Mouse (Mus musculus): ENCODE measurements around the gene Prdx3. TPM values are rescaled to one million over a fixed set of nuclear protein-coding genes. Genes with fewer than 3 reads are reported as not detected.
A peak's percentile ranks its signal among the peaks of the same experiment; 100 is the strongest.
"Not testable (repeated sequence)": the region's sequence is repeated elsewhere in the genome, so short reads cannot be mapped to it uniquely, and the experiment has no call there.

The Prdx3 gene
- polyA plus RNA-seq, 1 experiment from 2014 or later = 103 TPM

GRCm38 (mm10) chr19:60873501-60873900 lies 855 bp downstream of the Prdx3 start:
- DNase-seq (ENCODE audit: low spot score) = no peak
- 38% methylated on average over 4 of the region's 4 CpGs for WGBS
- no peak overlapping the region for H3K9ac ChIP-seq (ENCODE audit: low read length)

GRCm38 (mm10) chr19:60872272-60872671 lies 2.1 kb downstream of the Prdx3 start:
- no peak for DNase-seq (ENCODE audit: low spot score)

More at GRCm38 (mm10) chr19:60873501-60873900, 855 bp downstream of the Prdx3 start:
- ATAC-seq = no peak
- Histone ChIP-seq H3K4me3 (ENCODE audit: low read depth, low read length) (0 out of 2 replicates have a peak overlapping the region, but pooled peaks have one; percentile 49), H3K4me1 (ENCODE audit: control insufficient read depth, insufficient read depth, low read length) (no peaks in the 10 kb centered on the region), H3K36me3 (ENCODE audit: control insufficient read depth, insufficient read depth, low read length) (peaks cover 14% of the 10 kb centered on the region; the same call in 1 of the 2 replicates), H3K27ac (ENCODE audit: low read depth, low read length) (no peak overlapping the region), H3K4me2 (ENCODE audit: low read length) (peak overlapping the region; percentile 68), H3K27me3 (replicated peaks; ENCODE audit: control insufficient read depth, insufficient read depth, low read length) (no peaks in the 10 kb centered on the region), H3K9me3 (replicated peaks; ENCODE audit: control insufficient read depth, low read length) (no peaks in the 10 kb centered on the region)

DNA sequence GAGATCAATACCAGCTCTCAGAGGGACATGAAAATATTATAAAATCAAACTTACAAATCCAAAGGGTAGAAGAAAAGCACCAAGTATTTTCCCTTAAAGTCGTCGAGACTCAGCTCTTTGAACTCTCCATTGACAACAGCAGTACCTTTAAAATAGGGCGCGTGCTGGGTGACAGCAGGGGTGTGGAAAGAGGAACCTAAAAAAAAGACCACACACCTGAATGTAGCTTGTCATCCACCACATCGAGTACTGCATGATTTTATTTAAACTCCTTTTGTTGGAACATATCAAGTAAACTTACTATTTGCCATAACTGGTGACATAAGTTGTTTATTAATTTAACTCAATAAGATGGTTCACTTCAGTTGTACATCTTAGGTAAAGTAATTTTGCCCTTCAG lies 3.0 kb downstream of the Prdx3 start:
- Histone ChIP-seq H3K4me3 (ENCODE audit: low read depth, low read length) (no peak overlapping the region), H3K4me2 (ENCODE audit: low read length) (no peak overlapping the region), H3K9me3 (replicated peaks; ENCODE audit: control insufficient read depth, low read length) (no peaks in the 10 kb centered on the region), H3K27me3 (replicated peaks; ENCODE audit: control insufficient read depth, insufficient read depth, low read length) (no peaks in the 10 kb centered on the region), H3K36me3 (ENCODE audit: control insufficient read depth, insufficient read depth, low read length) (peaks cover 17% of the 10 kb centered on the region; the same call in 1 of the 2 replicates), H3K9ac (ENCODE audit: low read length) (no peak overlapping the region), H3K4me1 (ENCODE audit: control insufficient read depth, insufficient read depth, low read length) (no peaks in the 10 kb centered on the region), H3K27ac (ENCODE audit: low read depth, low read length) (no peak overlapping the region)
- 92% methylated on average over 5 of the region's 5 CpGs for WGBS
- ATAC-seq = no peak
- no peak for DNase-seq (ENCODE audit: low spot score)

More at GRCm38 (mm10) chr19:60872272-60872671, 2.1 kb downstream of the Prdx3 start:
- Histone ChIP-seq H3K27me3 (replicated peaks; ENCODE audit: control insufficient read depth, insufficient read depth, low read length) (no peaks in the 10 kb centered on the region), H3K4me3 (ENCODE audit: low read depth, low read length) (no peak overlapping the region), H3K9ac (ENCODE audit: low read length) (no peak overlapping the region), H3K4me2 (ENCODE audit: low read length) (no peak overlapping the region), H3K4me1 (ENCODE audit: control insufficient read depth, insufficient read depth, low read length) (no peaks in the 10 kb centered on the region), H3K36me3 (ENCODE audit: control insufficient read depth, insufficient read depth, low read length) (peaks cover 17% of the 10 kb centered on the region; the same call in 1 of the 2 replicates), H3K9me3 (replicated peaks; ENCODE audit: control insufficient read depth, low read length) (no peaks in the 10 kb centered on the region), H3K27ac (ENCODE audit: low read depth, low read length) (no peak overlapping the region)
- 47% methylated on average over 1 of the region's 1 CpGs for WGBS
- ATAC-seq = no peak

- Histone ChIP-seq H3K27ac (ENCODE audit: low read depth, low read length) (no peak overlapping the region), H3K4me1 (ENCODE audit: control insufficient read depth, insufficient read depth, low read length) (no peaks in the 10 kb centered on the region), H3K9ac (ENCODE audit: low read length) (no peak overlapping the region), H3K9me3 (replicated peaks; ENCODE audit: control insufficient read depth, low read length) (no peaks in the 10 kb centered on the region), H3K36me3 (ENCODE audit: control insufficient read depth, insufficient read depth, low read length) (peaks cover 17% of the 10 kb centered on the region; the same call in 1 of the 2 replicates), H3K4me3 (ENCODE audit: low read depth, low read length) (no peak overlapping the region), H3K4me2 (ENCODE audit: low read length) (no peak overlapping the region), H3K27me3 (replicated peaks; ENCODE audit: control insufficient read depth, insufficient read depth, low read length) (no peaks in the 10 kb centered on the region)
- 89% methylated on average over 1 of the region's 1 CpGs for WGBS
- ATAC-seq = no peak
- DNase-seq (ENCODE audit: low spot score) = no peak
Observed at GRCm38 (mm10) chr19:60870489-60870888, 3.9 kb downstream of the Prdx3 start.

- not testable (repeated sequence) for H3K9ac ChIP-seq (ENCODE audit: low read length); DNase-seq (ENCODE audit: low spot score); H3K4me2 ChIP-seq (ENCODE audit: low read length); H3K9me3 ChIP-seq (replicated peaks; ENCODE audit: control insufficient read depth, low read length); H3K4me3 ChIP-seq (ENCODE audit: low read depth, low read length); H3K27me3 ChIP-seq (replicated peaks; ENCODE audit: control insufficient read depth, insufficient read depth, low read length); ATAC-seq; H3K4me1 ChIP-seq (ENCODE audit: control insufficient read depth, insufficient read depth, low read length); H3K27ac ChIP-seq (ENCODE audit: low read depth, low read length)
- peaks cover 26% of the 10 kb centered on the region for H3K36me3 ChIP-seq (ENCODE audit: control insufficient read depth, insufficient read depth, low read length)
- WGBS = 95% methylated on average over 4 of the region's 4 CpGs
Observed at GRCm38 (mm10) chr19:60866169-60866568, 8.2 kb downstream of the Prdx3 start.

DNA sequence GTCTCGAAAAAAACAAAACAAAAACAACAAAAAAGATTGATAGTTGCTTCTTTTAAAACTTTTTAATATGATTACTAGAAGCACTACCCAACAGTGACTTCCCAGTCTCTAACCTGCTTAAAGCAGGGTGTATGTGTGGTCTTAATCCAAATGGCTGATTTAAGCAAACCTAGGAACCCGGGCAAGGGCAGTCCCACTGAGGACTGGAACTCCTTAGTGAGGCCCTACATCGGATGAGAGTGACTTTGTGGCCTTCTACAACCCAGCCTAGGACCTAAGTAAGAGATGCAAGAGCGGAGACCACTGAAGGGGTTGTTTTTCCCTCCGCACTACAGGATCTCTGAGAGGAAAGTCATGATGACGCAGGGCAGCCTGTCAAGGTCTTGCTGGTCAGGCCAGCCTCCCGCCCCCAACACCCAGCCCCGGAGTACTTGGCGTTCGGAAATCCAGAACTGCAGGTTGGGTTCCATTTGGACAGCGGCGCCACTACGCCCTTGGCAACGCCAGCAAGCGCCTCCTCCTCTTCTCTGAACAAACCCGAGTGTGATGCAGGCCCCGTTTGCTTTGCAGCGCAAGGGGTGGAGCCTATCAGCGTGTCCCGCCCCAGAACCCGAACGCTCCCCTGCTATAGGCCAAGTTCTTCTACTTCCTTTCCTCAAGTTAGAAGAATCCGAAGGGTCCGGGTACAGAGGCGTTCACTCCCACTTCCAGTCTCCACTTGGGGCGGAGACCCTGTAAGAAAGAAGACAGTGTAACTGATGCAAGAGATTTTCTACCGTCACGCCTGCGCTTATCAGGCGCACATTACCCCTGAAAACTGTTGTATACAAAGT lies 13.3 kb downstream of the Prdx3 start, which contains the start of gene Sfxn4:
TSS of gene Sfxn4 (minus strand) at position 612 of the 833 bp plus-strand sequence.
- H3K9ac ChIP-seq (ENCODE audit: low read length) = peak within 1 kb of the TSS; percentile 62
- H3K27ac ChIP-seq (ENCODE audit: low read depth, low read length) = peak within 1 kb of the TSS; percentile 52; the same call in 1 of the 2 replicates
- H3K36me3 ChIP-seq (ENCODE audit: control insufficient read depth, insufficient read depth, low read length) = peaks cover 16% of the 10 kb centered on the region
- 4% methylated on average over 30 of the region's 30 CpGs for WGBS
- H3K4me1 ChIP-seq (ENCODE audit: control insufficient read depth, insufficient read depth, low read length) = no peaks in the 10 kb centered on the region
- peak within 1 kb of the TSS; percentile 57 for H3K4me2 ChIP-seq (ENCODE audit: low read length)
- no peaks in the 10 kb centered on the region for H3K27me3 ChIP-seq (replicated peaks; ENCODE audit: control insufficient read depth, insufficient read depth, low read length)
- H3K4me3 ChIP-seq (ENCODE audit: low read depth, low read length) = peak within 1 kb of the TSS; percentile 41
- H3K9me3 ChIP-seq (replicated peaks; ENCODE audit: control insufficient read depth, low read length) = no peaks in the 10 kb centered on the region
- peak; percentile 100 for ATAC-seq
- peak; percentile 96 for DNase-seq (ENCODE audit: low spot score)

- no peaks in the 10 kb centered on the region for H3K4me1 ChIP-seq (ENCODE audit: control insufficient read depth, insufficient read depth, low read length)
- peaks cover 25% of the 10 kb centered on the region for H3K36me3 ChIP-seq (ENCODE audit: control insufficient read depth, insufficient read depth, low read length)
- ATAC-seq = no peak
- H3K9me3 ChIP-seq (replicated peaks; ENCODE audit: control insufficient read depth, low read length) = no peaks in the 10 kb centered on the region
- no peak overlapping the region for H3K9ac ChIP-seq (ENCODE audit: low read length)
- DNase-seq (ENCODE audit: low spot score) = no peak
- H3K4me2 ChIP-seq (ENCODE audit: low read length) = no peak overlapping the region
- H3K27me3 ChIP-seq (replicated peaks; ENCODE audit: control insufficient read depth, insufficient read depth, low read length) = no peaks in the 10 kb centered on the region
- no peak overlapping the region for H3K27ac ChIP-seq (ENCODE audit: low read depth, low read length)
- H3K4me3 ChIP-seq (ENCODE audit: low read depth, low read length) = no peak overlapping the region
Observed at GRCm38 (mm10) chr19:60845731-60846130, 28.6 kb downstream of the Prdx3 start.

GRCm38 (mm10) chr19:60843324-60843723 lies 31.0 kb downstream of the Prdx3 start:
- Histone ChIP-seq H3K9ac (ENCODE audit: low read length) (no peak overlapping the region), H3K36me3 (ENCODE audit: control insufficient read depth, insufficient read depth, low read length) (peaks cover 37% of the 10 kb centered on the region), H3K4me3 (ENCODE audit: low read depth, low read length) (no peak overlapping the region), H3K4me1 (ENCODE audit: control insufficient read depth, insufficient read depth, low read length) (no peaks in the 10 kb centered on the region), H3K4me2 (ENCODE audit: low read length) (no peak overlapping the region), H3K27ac (ENCODE audit: low read depth, low read length) (no peak overlapping the region), H3K9me3 (replicated peaks; ENCODE audit: control insufficient read depth, low read length) (no peaks in the 10 kb centered on the region), H3K27me3 (replicated peaks; ENCODE audit: control insufficient read depth, insufficient read depth, low read length) (no peaks in the 10 kb centered on the region)
- DNase-seq (ENCODE audit: low spot score) (no peak), ATAC-seq (no peak)

DNA sequence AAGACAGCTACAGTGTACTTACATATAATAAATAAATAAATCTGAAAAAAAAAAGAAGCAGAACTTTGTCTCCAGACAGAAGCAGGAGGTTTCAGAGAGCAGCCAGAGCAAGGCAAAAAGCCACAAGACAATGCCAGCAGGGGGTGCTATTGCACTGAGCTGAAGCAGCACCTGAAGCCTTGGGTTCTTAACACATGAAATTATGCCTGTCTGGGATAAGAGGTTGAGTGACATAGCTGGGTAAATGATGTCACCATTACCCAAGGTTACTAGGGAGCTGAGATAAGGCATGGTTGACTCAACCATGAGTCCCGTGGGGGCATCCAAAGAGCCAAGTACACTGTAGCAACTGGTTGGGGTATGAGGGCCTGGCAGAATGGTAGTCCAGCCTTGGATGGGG lies 36.6 kb downstream of the Prdx3 start:
- no peak overlapping the region for H3K4me3 ChIP-seq (ENCODE audit: low read depth, low read length)
- H3K4me1 ChIP-seq (ENCODE audit: control insufficient read depth, insufficient read depth, low read length) = no peaks in the 10 kb centered on the region
- WGBS = 84% methylated on average over 1 of the region's 1 CpGs
- peaks cover 61% of the 10 kb centered on the region for H3K36me3 ChIP-seq (ENCODE audit: control insufficient read depth, insufficient read depth, low read length)
- DNase-seq (ENCODE audit: low spot score) (peak; percentile 84), ATAC-seq (peak; percentile 71)
- no peak overlapping the region for H3K27ac ChIP-seq (ENCODE audit: low read depth, low read length)
- H3K9me3 ChIP-seq (replicated peaks; ENCODE audit: control insufficient read depth, low read length) = no peaks in the 10 kb centered on the region
- no peaks in the 10 kb centered on the region for H3K27me3 ChIP-seq (replicated peaks; ENCODE audit: control insufficient read depth, insufficient read depth, low read length)
- no peak overlapping the region for H3K9ac ChIP-seq (ENCODE audit: low read length)
- H3K4me2 ChIP-seq (ENCODE audit: low read length) = no peak overlapping the region

All from forebrain, embryonic 14.5 days (tissue).